Mouse (Mus musculus): Measurements from ENCODE around the gene Hist1h2bj. TPM values are rescaled to one million over a fixed set of nuclear protein-coding genes. Genes with fewer than 3 reads are reported as not detected.
"Not testable (repeated sequence)": the region's sequence is repeated elsewhere in the genome, so short reads cannot be mapped to it uniquely, and the experiment has no call there.

Hist1h2bj gene
- total RNA-seq, 2 experiments from 2014 or later = 250 to 321 TPM

GRCm38 (mm10) chr13:22039364-22039763, 3.6 kb upstream of the Hist1h2bj start:
- DNase-seq (ENCODE audit: low spot score in 2 of 2) = no peak

- no peak for DNase-seq (ENCODE audit: low spot score in 2 of 2)
Measured at GRCm38 (mm10) chr13:22039951-22040463, 3.0 kb upstream of the Hist1h2bj start.

DNA sequence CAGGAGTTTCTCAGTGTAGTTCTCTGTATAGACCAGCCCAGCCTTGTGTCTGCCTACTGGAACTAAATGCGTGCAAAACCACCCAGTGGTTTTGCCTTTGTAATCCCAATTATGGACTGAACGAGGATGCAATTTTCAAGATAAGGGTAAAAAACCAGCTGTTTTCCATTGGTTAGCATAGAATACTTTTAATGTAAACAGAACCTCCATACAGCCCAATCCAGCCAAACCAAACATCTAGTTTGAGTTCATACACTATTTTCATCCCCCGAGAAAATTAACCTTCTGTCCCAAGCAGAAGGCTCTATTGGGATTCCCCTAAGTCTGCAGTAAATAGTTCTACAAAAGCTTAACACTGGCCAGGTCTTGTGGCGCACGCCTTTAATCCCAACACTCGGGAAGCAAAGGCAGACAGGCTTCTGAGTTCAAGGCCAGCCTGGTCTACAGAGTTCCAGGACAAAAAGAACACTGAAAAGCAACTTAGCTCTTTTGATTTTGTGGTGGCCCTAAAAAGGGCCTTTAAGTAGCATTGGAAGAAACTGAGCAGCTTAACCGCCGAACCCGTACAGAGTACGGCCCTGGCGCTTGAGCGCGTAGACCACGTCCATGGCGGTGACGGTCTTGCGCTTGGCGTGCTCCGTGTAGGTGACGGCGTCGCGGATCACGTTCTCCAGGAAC, 2.4 kb upstream of the Hist1h2bj start:
- no peak for DNase-seq (ENCODE audit: low spot score in 2 of 2)

GRCm38 (mm10) chr13:22041142-22041536, 1.9 kb upstream of the Hist1h2bj start, which contains the start of gene Hist1h4i:
TSS of gene Hist1h4i (minus strand) at chr13:22041362.
- DNase-seq (ENCODE audit: low spot score in 2 of 2) = peak; percentile 78 to 93

DNA sequence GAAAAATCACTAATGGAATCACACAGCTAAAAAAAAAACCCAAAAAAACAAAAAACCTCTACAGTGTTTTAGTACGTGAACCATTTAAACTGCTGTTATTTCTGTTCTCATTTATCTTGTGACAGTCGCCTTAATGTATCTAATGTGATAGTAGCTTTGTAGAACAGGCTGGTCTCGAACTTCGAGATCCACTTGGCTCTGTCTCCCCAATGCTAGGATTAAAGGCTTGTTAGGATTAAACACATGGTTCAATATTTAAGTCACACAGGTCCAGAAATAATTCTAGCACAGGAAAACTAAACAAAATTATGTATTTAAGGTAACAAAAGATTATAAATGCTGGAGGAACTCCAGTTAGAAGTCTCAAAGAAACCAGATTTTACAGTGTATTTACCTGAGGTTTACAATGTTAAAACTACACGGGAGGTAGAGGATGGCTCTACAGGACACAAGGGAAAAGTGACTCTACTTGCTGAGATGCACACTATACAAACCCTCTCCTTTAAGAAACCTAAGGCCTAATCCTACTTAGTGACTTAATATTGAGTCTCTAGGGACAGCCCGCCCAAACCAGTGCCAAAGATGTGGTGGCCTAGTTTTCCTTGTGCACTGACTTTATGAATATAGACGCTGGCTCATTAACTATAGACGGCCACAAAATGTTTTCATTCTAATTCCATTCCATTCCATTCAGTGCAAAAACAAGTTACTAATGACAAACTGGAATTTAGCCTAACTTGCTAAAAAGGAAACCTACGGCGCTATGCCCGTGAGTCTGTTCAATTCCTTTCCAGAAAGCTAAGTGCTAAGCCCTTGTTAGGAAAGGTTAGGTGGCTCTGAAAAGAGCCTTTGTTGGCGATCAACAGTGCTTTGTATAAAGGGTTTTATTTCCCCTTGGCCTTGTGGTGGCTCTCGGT, 1.1 kb upstream of the Hist1h2bj start:
- DNase-seq (ENCODE audit: low spot score in 2 of 2) = no peak

- no peak for DNase-seq (ENCODE audit: low spot score in 2 of 2)
Measured at GRCm38 (mm10) chr13:22043503-22044431, 753 bp downstream of the Hist1h2bj start.

- no peak for DNase-seq (ENCODE audit: low spot score in 2 of 2)
Measured at GRCm38 (mm10) chr13:22044432-22045155, 1.6 kb downstream of the Hist1h2bj start.

GRCm38 (mm10) chr13:22045311-22045710, 2.3 kb downstream of the Hist1h2bj start:
- DNase-seq (ENCODE audit: low spot score in 2 of 2) = no peak

- DNase-seq (ENCODE audit: low spot score in 2 of 2) = no peak
Measured at GRCm38 (mm10) chr13:22049041-22049440, 6.0 kb downstream of the Hist1h2bj start.

- DNase-seq (ENCODE audit: low spot score in 2 of 2) = no peak
Measured at GRCm38 (mm10) chr13:22049737-22050440, 6.9 kb downstream of the Hist1h2bj start.

DNA sequence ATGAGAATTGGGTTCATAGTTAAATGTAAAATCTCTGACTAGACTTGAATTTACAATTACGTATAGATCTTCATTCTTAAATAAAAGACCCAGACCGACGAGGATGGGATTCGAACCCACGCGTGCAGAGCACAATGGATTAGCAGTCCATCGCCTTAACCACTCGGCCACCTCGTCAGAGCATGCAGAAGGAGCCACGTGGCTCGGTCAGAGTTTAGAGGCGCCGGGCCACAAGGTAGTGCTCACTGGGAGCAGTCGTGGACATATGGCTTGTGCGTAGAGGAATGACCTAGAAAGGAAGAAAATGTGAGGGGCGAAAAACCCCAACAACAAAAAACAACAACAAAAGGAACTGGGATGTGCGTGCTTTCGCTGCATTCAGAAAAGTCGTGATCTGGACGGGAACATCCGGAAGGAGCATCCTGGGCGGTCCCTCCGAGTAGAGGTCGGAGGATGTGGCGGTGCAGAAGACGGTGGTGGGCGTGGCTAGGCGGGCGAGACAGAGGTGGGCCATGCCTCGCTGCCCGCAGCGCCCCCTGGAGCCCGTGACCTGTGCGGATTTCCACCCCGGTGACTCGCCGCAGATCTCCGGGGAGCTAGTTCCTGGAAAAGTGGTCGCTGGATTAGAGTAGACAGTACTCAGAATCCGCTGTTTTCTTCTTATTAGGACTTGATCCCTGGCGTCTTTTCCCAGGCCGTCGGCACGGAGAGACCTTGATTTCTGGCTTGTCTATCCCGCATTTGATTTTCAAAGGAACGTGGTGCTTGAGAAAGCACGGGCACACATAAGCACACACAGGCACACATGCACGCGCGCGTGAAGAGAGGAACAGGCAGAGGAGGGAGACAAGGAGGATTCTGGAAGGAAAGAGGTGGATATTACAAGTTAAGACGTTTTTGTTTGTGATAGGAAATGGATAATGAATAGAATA, 7.8 kb downstream of the Hist1h2bj start:
- peak; percentile 56 to 86 for DNase-seq (ENCODE audit: low spot score in 2 of 2)

- no peak for DNase-seq (ENCODE audit: low spot score in 2 of 2)
Measured at GRCm38 (mm10) chr13:22051523-22051859, 8.5 kb downstream of the Hist1h2bj start.

GRCm38 (mm10) chr13:22053754-22054153, 10.7 kb downstream of the Hist1h2bj start:
- DNase-seq (ENCODE audit: low spot score in 2 of 2) = no peak

GRCm38 (mm10) chr13:22061422-22061821, 18.4 kb downstream of the Hist1h2bj start:
- no peak for DNase-seq (ENCODE audit: low spot score in 2 of 2)

DNA sequence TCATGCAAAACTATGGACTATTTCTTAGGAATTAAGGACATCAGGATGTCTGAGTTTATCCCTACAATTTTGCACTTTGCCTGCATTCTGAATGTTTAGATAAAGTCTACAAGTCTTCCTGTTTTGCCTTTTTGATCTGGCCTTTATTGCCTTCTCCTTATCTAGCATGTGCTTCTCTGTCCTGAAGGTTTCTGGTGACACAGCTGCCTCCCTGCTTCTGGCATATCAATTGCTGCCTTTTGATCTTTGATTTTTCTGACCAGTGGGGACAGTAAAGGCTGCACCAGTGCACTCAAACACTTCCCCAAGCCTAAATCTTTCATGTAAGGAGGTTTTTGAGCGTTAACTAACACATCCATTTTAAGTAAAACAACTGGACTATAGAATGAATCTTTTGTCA, 20.5 kb downstream of the Hist1h2bj start:
- DNase-seq (ENCODE audit: low spot score in 2 of 2) = no peak

DNA sequence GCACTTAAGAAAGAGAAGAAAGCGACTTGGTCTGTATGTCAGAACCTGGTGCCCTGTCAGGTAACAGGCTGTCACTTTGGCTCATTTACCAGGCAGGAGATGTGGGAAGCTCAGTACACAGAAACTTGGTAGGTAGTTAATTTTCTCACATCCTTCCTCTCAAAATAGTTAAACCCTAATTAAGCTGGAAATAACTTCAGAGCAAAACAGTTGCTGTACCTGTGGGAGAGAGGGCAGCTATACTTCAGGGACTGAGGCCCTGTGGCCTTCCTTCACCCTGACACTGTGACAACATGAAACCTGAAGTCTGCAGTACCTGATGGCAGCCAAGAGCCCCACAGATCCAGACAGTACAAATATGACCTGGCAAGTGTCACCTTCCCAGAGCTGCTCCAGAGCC, 41.1 kb downstream of the Hist1h2bj start, which contains the start of gene Vmn1r188:
Gene Vmn1r188, plus strand, starts transcription at position 301 of the 400 bp plus-strand sequence.
- DNase-seq (ENCODE audit: low spot score in 2 of 2) = not testable (repeated sequence)
